In the genomic region with DNA sequence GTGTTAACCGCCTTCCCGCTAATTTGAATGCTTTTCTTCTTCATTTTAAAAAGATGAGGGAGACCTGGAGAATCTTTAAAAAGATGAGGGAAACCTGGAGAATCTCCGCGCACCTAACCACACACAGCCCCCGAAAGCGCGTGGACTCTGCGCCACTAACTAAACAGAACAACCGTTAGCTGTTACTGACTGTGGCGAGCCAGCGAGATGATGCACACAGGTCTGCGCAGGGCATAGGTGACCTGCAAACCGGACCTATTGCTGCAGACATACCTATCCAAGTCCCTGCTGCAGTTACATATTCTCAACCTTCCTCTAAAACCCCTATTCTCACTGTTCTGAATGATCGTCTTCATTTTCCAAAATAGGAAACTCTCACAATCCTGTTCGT, we compare ENCODE assay signal across 7 mouse cellular contexts. TPM values are rescaled to one million over a fixed set of nuclear protein-coding genes. Genes with fewer than 3 reads are reported as not detected.
A peak's percentile ranks its signal among the peaks of the same experiment; 100 is the strongest.
DNase-seq lines count a peak whose midpoint lies in the region; ATAC-seq lines count a peak whose summit lies in the region.

No protein-coding gene starts in this region.

- intact Hi-C loops in left cerebral cortex, postnatal 10 days (cut with DNase I) = loop anchor here (5.0 kb wide), 1 partner anchor 105 kb away; no protein-coding TSS in a partner anchor

- no peak for DNase-seq in neural tube, embryonic 11.5 days (ENCODE audit: low spot score)
- DNase-seq in neural tube, embryonic 10.5 days (ENCODE audit: extremely low spot score, low spot score) = no peak
- peak; percentile 32 for DNase-seq in hindbrain, embryonic 14.5 days (ENCODE audit: low spot score)
- DNase-seq in left cerebral cortex, postnatal 10 days (ENCODE audit: extremely low spot score in 1 of 2, low spot score in 2 of 2) = no peak
- DNase-seq in gastrocnemius, postnatal 25 days = no peak

- ATAC-seq in neural tube, embryonic 11.5 days (ENCODE audit: insufficient read depth, low FRiP score, low TSS enrichment) = no peak
- ATAC-seq in embryonic facial prominence, embryonic 12.5 days (ENCODE audit: insufficient number of reproducible peaks, insufficient read depth, low FRiP score, low TSS enrichment) = no peak
- peak; percentile 28 for ATAC-seq in hindbrain, embryonic 14.5 days (ENCODE audit: low FRiP score)

- peaks cover 7% of the 10 kb centered on the region; the same call in 1 of the 2 replicates for H3K4me1 ChIP-seq in neural tube, embryonic 11.5 days (ENCODE audit: control insufficient read depth, insufficient read depth, low read length)
- peaks cover 15% of the 10 kb centered on the region for H3K4me1 ChIP-seq in embryonic facial prominence, embryonic 12.5 days
- H3K4me1 ChIP-seq in hindbrain, embryonic 14.5 days (replicated peaks; ENCODE audit: control insufficient read depth, insufficient read depth, low read length) = peaks cover 30% of the 10 kb centered on the region

- no peaks in the 10 kb centered on the region for H3K9me3 ChIP-seq in neural tube, embryonic 11.5 days (ENCODE audit: control insufficient read depth, low read length)
- no peaks in the 10 kb centered on the region for H3K9me3 ChIP-seq in embryonic facial prominence, embryonic 12.5 days
- no peaks in the 10 kb centered on the region for H3K9me3 ChIP-seq in hindbrain, embryonic 14.5 days (ENCODE audit: control insufficient read depth, low read length)

- H3K36me3 ChIP-seq in neural tube, embryonic 11.5 days (ENCODE audit: control insufficient read depth, insufficient read depth, low read length) = no peaks in the 10 kb centered on the region
- no peaks in the 10 kb centered on the region for H3K36me3 ChIP-seq in embryonic facial prominence, embryonic 12.5 days
- no peaks in the 10 kb centered on the region for H3K36me3 ChIP-seq in hindbrain, embryonic 14.5 days (replicated peaks; ENCODE audit: control insufficient read depth, insufficient read depth)
- H3K36me3 ChIP-seq in macrophage (ENCODE audit: inconsistent target) = no peaks in the 10 kb centered on the region

- no peaks in the 10 kb centered on the region for H3K27me3 ChIP-seq in neural tube, embryonic 11.5 days (ENCODE audit: control insufficient read depth, insufficient read depth, low read length)
- H3K27me3 ChIP-seq in embryonic facial prominence, embryonic 12.5 days = no peaks in the 10 kb centered on the region
- no peaks in the 10 kb centered on the region for H3K27me3 ChIP-seq in hindbrain, embryonic 14.5 days (ENCODE audit: control insufficient read depth, insufficient read depth, low read length)

- 3% methylated on average over 15 of the region's 15 CpGs for WGBS in neural tube, embryonic 11.5 days
- 2% methylated on average over 15 of the region's 15 CpGs for WGBS in embryonic facial prominence, embryonic 12.5 days
- WGBS in hindbrain, embryonic 14.5 days = 3% methylated on average over 15 of the region's 15 CpGs
- WGBS in macrophage (ENCODE audit: missing documents) = under 1% methylated on average over 15 of the region's 15 CpGs

- H3K9ac ChIP-seq in neural tube, embryonic 11.5 days (ENCODE audit: low read length) = peak overlapping the region; percentile 99
- H3K9ac ChIP-seq in embryonic facial prominence, embryonic 12.5 days = peak overlapping the region; percentile 50
- H3K9ac ChIP-seq in hindbrain, embryonic 14.5 days = peak overlapping the region; percentile 99

- peak overlapping the region; percentile 84 for H3K4me2 ChIP-seq in neural tube, embryonic 11.5 days (ENCODE audit: low read depth)
- H3K4me2 ChIP-seq in embryonic facial prominence, embryonic 12.5 days (replicated peaks) = peak overlapping the region; percentile 62
- peak overlapping the region; percentile 77 for H3K4me2 ChIP-seq in hindbrain, embryonic 14.5 days (replicated peaks)

- peak overlapping the region; percentile 100 for H3K27ac ChIP-seq in neural tube, embryonic 11.5 days (ENCODE audit: low read depth, low read length)
- peak overlapping the region; percentile 99 for H3K27ac ChIP-seq in embryonic facial prominence, embryonic 12.5 days
- H3K27ac ChIP-seq in hindbrain, embryonic 14.5 days = peak overlapping the region; percentile 96
- H3K27ac ChIP-seq in macrophage = peak overlapping the region; percentile 77

- peaks cover 36% of the 10 kb centered on the region for H3K79me2 ChIP-seq in macrophage (ENCODE audit: inconsistent target)

- peak overlapping the region; percentile 99 for H3K4me3 ChIP-seq in neural tube, embryonic 11.5 days (ENCODE audit: low read depth, low read length)
- peak overlapping the region; percentile 80 for H3K4me3 ChIP-seq in embryonic facial prominence, embryonic 12.5 days
- H3K4me3 ChIP-seq in hindbrain, embryonic 14.5 days (replicated peaks; ENCODE audit: low read length) = peak overlapping the region; percentile 99
- H3K4me3 ChIP-seq in macrophage (ENCODE audit: inconsistent target) = peak overlapping the region; percentile 58

RNA-seq across cellular contexts. Expression of a gene that starts 0.5 kb away (rescaled TPM):
- 117 and 131 TPM in 2 replicates for polyA plus RNA-seq in neural tube, embryonic 11.5 days (2014; fragmentation: Nextera tagmentation; extraction: Ambion mirVana)
- 107 and 109 TPM in 2 replicates for polyA plus RNA-seq in embryonic facial prominence, embryonic 12.5 days (2016; fragmentation: Nextera tagmentation; extraction: Ambion mirVana)
- polyA plus RNA-seq in hindbrain, embryonic 14.5 days (2014; fragmentation: Nextera tagmentation; extraction: Ambion mirVana) = 62.7 and 75.2 TPM in 2 replicates
- 1,000 to 10,000 TPM in 5 of 26 experiments, 100 to 1,000 TPM in 21; 199 to 2,143 (median 332) TPM for total RNA-seq in macrophage (2018; cell fraction: chromatin; rRNA removed)
- total RNA-seq in macrophage (2018; cell fraction: cytosol; rRNA removed) = 10 to 100 TPM; 14.5 to 63.0 (median 31.6) TPM
- 100 to 1,000 TPM in 22 of 26 experiments, 10 to 100 TPM in 4; 75.2 to 1,000 (median 218) TPM for total RNA-seq in macrophage (2018; cell fraction: nucleus; rRNA removed)
- polyA plus RNA-seq in macrophage (2018) = 28.1 to 43.3 TPM (median 34.9 TPM) in 3 replicates
- total RNA-seq in left cerebral cortex, postnatal 10 days (2021) = 10 to 100 TPM; 62.6 to 67.3 TPM
- 10 to 100 TPM; 13.7 to 14.6 TPM for total RNA-seq in gastrocnemius, postnatal 25 days (2021)
